Mouse (Mus musculus): ENCODE measurements around the gene Rinl. TPM values are rescaled to one million over a fixed set of nuclear protein-coding genes. Genes with fewer than 3 reads are reported as not detected.
A peak's percentile ranks its signal among the peaks of the same experiment; 100 is the strongest.

Rinl gene
- total RNA-seq, 2 experiments from 2014 or later, result 2.6 to 3.2 TPM

- DNase-seq (ENCODE audit: low spot score in 2 of 2), result no peak
Measured at GRCm38 (mm10) chr7:28822556-28822955, 33.8 kb downstream of the Rinl start.

- DNase-seq (ENCODE audit: low spot score in 2 of 2), result no peak
Measured at GRCm38 (mm10) chr7:28822993-28823903, 34.5 kb downstream of the Rinl start.

GRCm38 (mm10) chr7:28823932-28824331 lies 35.2 kb downstream of the Rinl start:
- DNase-seq (ENCODE audit: low spot score in 2 of 2), result no peak

- peak; percentile 87 to 90 for DNase-seq (ENCODE audit: low spot score in 2 of 2)
Measured at GRCm38 (mm10) chr7:28824941-28825685, 36.3 kb downstream of the Rinl start, which contains the start of gene Ech1. Gene Ech1, plus strand, starts transcription at chr7:28825217.

- DNase-seq (ENCODE audit: low spot score in 2 of 2), result no peak
Measured at GRCm38 (mm10) chr7:28825686-28826401, 37.1 kb downstream of the Rinl start.

- DNase-seq (ENCODE audit: low spot score in 2 of 2), result no peak
Measured at GRCm38 (mm10) chr7:28826402-28826772, 37.6 kb downstream of the Rinl start.

- no peak for DNase-seq (ENCODE audit: low spot score in 2 of 2)
Measured at GRCm38 (mm10) chr7:28827338-28827737, 38.6 kb downstream of the Rinl start.

- no peak for DNase-seq (ENCODE audit: low spot score in 2 of 2)
Measured at GRCm38 (mm10) chr7:28829821-28830220, 41.1 kb downstream of the Rinl start.

- DNase-seq (ENCODE audit: low spot score in 2 of 2), result peak in 1 of 2 experiments; percentile 15
Measured at GRCm38 (mm10) chr7:28830981-28831380, 42.2 kb downstream of the Rinl start.

- peak in 1 of 2 experiments; percentile 17 for DNase-seq (ENCODE audit: low spot score in 2 of 2)
Measured at GRCm38 (mm10) chr7:28831411-28832125, 42.8 kb downstream of the Rinl start.

- peak in 1 of 2 experiments; percentile 19 for DNase-seq (ENCODE audit: low spot score in 2 of 2)
Measured at GRCm38 (mm10) chr7:28832137-28832536, 43.4 kb downstream of the Rinl start.

GRCm38 (mm10) chr7:28833723-28834347 lies 45.1 kb downstream of the Rinl start, which contains the start of gene Lgals4:
Gene Lgals4, plus strand, starts transcription at chr7:28833854.
- no peak for DNase-seq (ENCODE audit: low spot score in 2 of 2)

- DNase-seq (ENCODE audit: low spot score in 2 of 2), result no peak
Measured at GRCm38 (mm10) chr7:28836936-28837335, 48.2 kb downstream of the Rinl start.

GRCm38 (mm10) chr7:28838331-28838730 lies 49.6 kb downstream of the Rinl start:
- DNase-seq (ENCODE audit: low spot score in 2 of 2), result no peak

- DNase-seq (ENCODE audit: low spot score in 2 of 2), result no peak
Measured at GRCm38 (mm10) chr7:28847273-28847672, 58.5 kb downstream of the Rinl start.

Other genes with a start within 250 kb of the Rinl start
- gene Sycn, start 248.1 kb upstream of the Rinl start, total RNA-seq (2021), result not detected
- not detected for gene Nccrp1, start 241.7 kb upstream of the Rinl start, total RNA-seq (2021)
- gene Samd4b, start 190.8 kb upstream of the Rinl start, total RNA-seq (2021), result 10 to 100 TPM; 67.9 to 72.7 TPM
- gene Pak4, start 190.8 kb upstream of the Rinl start, total RNA-seq (2021), result 10 to 100 TPM; 21.4 to 25.2 TPM
- not detected for gene Acp7, start 157.6 kb upstream of the Rinl start, total RNA-seq (2021)
- 1 to 10 TPM; 1.8 TPM for gene Fbxo27, start 96.1 kb upstream of the Rinl start, total RNA-seq (2021)
- gene Fbxo17, start 72.2 kb upstream of the Rinl start, total RNA-seq (2021), result 1 to 10 TPM; 2.4 to 2.8 TPM
- 10 to 100 TPM; 72.4 to 79.4 TPM for gene Mrps12, start 47.1 kb upstream of the Rinl start, total RNA-seq (2021)
- gene Sars2, start 47.0 kb upstream of the Rinl start, total RNA-seq (2021), result 10 to 100 TPM; 15.6 to 17.2 TPM
- not detected for gene Ccer2, start 32.8 kb upstream of the Rinl start, total RNA-seq (2021)
- gene Sirt2, start 22.2 kb upstream of the Rinl start, total RNA-seq (2021), result 10 to 100 TPM; 78.1 to 86.7 TPM
- 10 to 100 TPM; 44.0 to 55.4 TPM for gene Nfkbib, start 21.5 kb upstream of the Rinl start, total RNA-seq (2021)
- gene Hnrnpl, start 19.6 kb downstream of the Rinl start, total RNA-seq (2021), result 100 to 1,000 TPM; 327 to 346 TPM
- 100 to 1,000 TPM; 474 to 780 TPM for gene Ech1, start 36.2 kb downstream of the Rinl start, total RNA-seq (2021)
- gene Lgals4, start 44.9 kb downstream of the Rinl start, total RNA-seq (2021), result 10 to 100 TPM; 10.3 to 14.0 TPM
- under 1 TPM in 1 of 2 experiments, not detected in 1; 0.54 TPM for gene Lgals7, start 74.9 kb downstream of the Rinl start, total RNA-seq (2021)
- under 1 TPM; 0.16 to 0.17 TPM for gene Capn12, start 92.5 kb downstream of the Rinl start, total RNA-seq (2021)
- 100 to 1,000 TPM; 197 to 233 TPM for gene Actn4, start 173.4 kb downstream of the Rinl start, total RNA-seq (2021)
- gene Eif3k, start 192.9 kb downstream of the Rinl start, total RNA-seq (2021), result 100 to 1,000 TPM; 227 to 253 TPM
- 1 to 10 TPM in 1 of 2 experiments, under 1 TPM in 1; 0.96 to 2.4 TPM for gene Map4k1, start 193.1 kb downstream of the Rinl start, total RNA-seq (2021)

Data from adrenal gland, adult 18-20 months (tissue).